Comparison of ENCODE assay signal across 20 mouse cellular contexts in the genomic region with DNA sequence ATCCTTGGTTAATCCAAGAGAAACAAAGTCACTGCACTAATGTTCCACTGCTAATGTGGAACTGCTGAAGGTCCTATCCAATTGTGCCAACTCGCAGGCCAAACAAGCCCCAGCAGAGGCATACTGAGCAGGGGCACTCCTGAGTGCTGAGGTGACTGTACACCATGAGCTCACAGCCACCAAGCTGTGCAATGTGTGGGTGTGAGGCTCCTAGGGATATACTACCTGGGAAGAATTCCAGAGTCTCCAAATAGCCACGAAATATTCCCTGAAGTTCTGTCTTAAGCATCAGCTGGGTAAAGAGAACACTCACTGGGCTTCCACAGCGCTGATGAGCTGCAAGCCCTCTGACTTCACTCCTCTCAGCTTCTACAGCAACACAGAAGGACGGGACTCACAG. TPM values are rescaled to one million over a fixed set of nuclear protein-coding genes. Genes with fewer than 3 reads are reported as not detected.
DNase-seq lines count a peak whose midpoint lies in the region; ATAC-seq and TF ChIP-seq lines count a peak whose summit lies in the region.
"Had no signal": no experiment of that assay in that cellular context is flagged by ENCODE, and none has a peak within 500 bp of the region (broad histone marks: within the 10 kb centered on the region; RNA-seq: fewer than 3 reads in every experiment).

No protein-coding gene starts in this region.

- H3K9ac ChIP-seq in liver, embryonic 15.5 days = no peak overlapping the region
- H3K9ac ChIP-seq in liver, embryonic 16.5 days (ENCODE audit: low read depth, low read length) = no peak overlapping the region; the same call in 1 of the 2 replicates
- H3K9ac ChIP-seq: embryonic facial prominence, embryonic 12.5 days; forebrain, embryonic 13.5 days; forebrain, postnatal 0 days; heart, embryonic 15.5 days; hindbrain, embryonic 14.5 days had no signal

- H3K27me3 ChIP-seq in liver, embryonic 15.5 days = no peaks in the 10 kb centered on the region
- H3K27me3 ChIP-seq in liver, embryonic 16.5 days (ENCODE audit: control insufficient read depth, insufficient read depth, low read depth, low read length) = no peaks in the 10 kb centered on the region
- H3K27me3 ChIP-seq: embryonic facial prominence, embryonic 12.5 days; forebrain, embryonic 13.5 days; heart, embryonic 15.5 days had no signal

- peaks cover 5% of the 10 kb centered on the region for H3K36me3 ChIP-seq in liver, embryonic 15.5 days (replicated peaks)
- peaks cover 4% of the 10 kb centered on the region for H3K36me3 ChIP-seq in liver, embryonic 16.5 days (ENCODE audit: control insufficient read depth, insufficient read depth)
- H3K36me3 ChIP-seq: embryonic facial prominence, embryonic 12.5 days; heart, embryonic 15.5 days had no signal

- no peak for TF ChIP-seq CTCF in layer of hippocampus, adult 2 months (conservative IDR thresholded peaks at IDR 0.05)
- TF ChIP-seq CTCF in cortical plate, adult 2 months (IDR thresholded peaks at IDR 0.05; ENCODE audit: extremely low read depth, insufficient read depth, low read length) = no peak

- TF ChIP-seq POLR2A in cortical plate, adult 2 months (IDR thresholded peaks at IDR 0.05; ENCODE audit: extremely low read depth, insufficient read depth, low read length) = no peak

- H3K4me2 ChIP-seq in liver, embryonic 15.5 days = no peak overlapping the region
- H3K4me2 ChIP-seq in liver, embryonic 16.5 days (ENCODE audit: low read depth, low read length) = no peak overlapping the region
- H3K4me2 ChIP-seq: embryonic facial prominence, embryonic 12.5 days; forebrain, embryonic 13.5 days; heart, embryonic 15.5 days; hindbrain, embryonic 14.5 days had no signal

- H3K9me3 ChIP-seq in liver, embryonic 15.5 days (replicated peaks) = no peaks in the 10 kb centered on the region
- no peaks in the 10 kb centered on the region for H3K9me3 ChIP-seq in liver, embryonic 16.5 days (replicated peaks; ENCODE audit: control insufficient read depth, low read length)
- H3K9me3 ChIP-seq: embryonic facial prominence, embryonic 12.5 days; forebrain, embryonic 13.5 days; heart, embryonic 10.5 days; heart, embryonic 15.5 days; hindbrain, embryonic 10.5 days had no signal

- peaks cover 44% of the 10 kb centered on the region for H3K4me1 ChIP-seq in liver, embryonic 15.5 days (replicated peaks)
- no peaks in the 10 kb centered on the region for H3K4me1 ChIP-seq in cortical plate, adult 2 months (ENCODE audit: control insufficient read depth, insufficient read depth, low read length)
- peaks cover 18% of the 10 kb centered on the region for H3K4me1 ChIP-seq in liver, embryonic 16.5 days (ENCODE audit: control insufficient read depth, low read depth, low read length)

- H3K4me3 ChIP-seq in layer of hippocampus, adult 2 months = no peak overlapping the region
- no peak overlapping the region for H3K4me3 ChIP-seq in liver, embryonic 15.5 days (replicated peaks)
- H3K4me3 ChIP-seq in cortical plate, adult 2 months (ENCODE audit: insufficient read depth, low read length) = no peak overlapping the region
- no peak overlapping the region for H3K4me3 ChIP-seq in liver, embryonic 16.5 days (ENCODE audit: low read depth, low read length)
- H3K4me3 ChIP-seq: embryonic facial prominence, embryonic 12.5 days; forebrain, embryonic 13.5 days; heart, embryonic 10.5 days; heart, embryonic 15.5 days; hindbrain, embryonic 10.5 days had no signal

- DNase-seq in layer of hippocampus, adult 2 months (ENCODE audit: low spot score in 2 of 2) = no peak
- DNase-seq in layer of hippocampus, postnatal 36 days = no peak
- no peak for DNase-seq in liver
- no peak for DNase-seq in kidney, postnatal 36 days
- DNase-seq: adrenal gland, adult 8-10 months; adrenal gland, postnatal 36 days; cerebellum, adult 11 months; cerebellum, adult 8-10 months; cerebellum, postnatal 14 days; forebrain, postnatal 0 days; gastrocnemius, postnatal 14 days had no signal

- peak overlapping the region; percentile 72 for H3K27ac ChIP-seq in layer of hippocampus, adult 2 months
- H3K27ac ChIP-seq in liver, embryonic 15.5 days (replicated peaks) = peak overlapping the region; percentile 41; the same call in 1 of the 2 replicates
- peak overlapping the region; percentile 87 for H3K27ac ChIP-seq in cortical plate, adult 2 months (ENCODE audit: insufficient read depth, low read length)
- H3K27ac ChIP-seq in liver, embryonic 16.5 days (ENCODE audit: low read length) = peak overlapping the region; percentile 26
- H3K27ac ChIP-seq: embryonic facial prominence, embryonic 12.5 days; forebrain, embryonic 13.5 days; heart, embryonic 15.5 days; hindbrain, embryonic 10.5 days; hindbrain, embryonic 14.5 days had no signal

- ATAC-seq in liver, embryonic 15.5 days (ENCODE audit: insufficient read depth) = no peak
- ATAC-seq in liver, embryonic 16.5 days (ENCODE audit: low read depth) = no peak
- ATAC-seq: forebrain, embryonic 13.5 days; forebrain, postnatal 0 days had no signal

- 83% methylated on average over 4 of the region's 4 CpGs for WGBS in liver, embryonic 15.5 days (ENCODE audit: insufficient replicate concordance)
- 81% methylated on average over 4 of the region's 4 CpGs for WGBS in liver, embryonic 16.5 days (ENCODE audit: insufficient replicate concordance)

RNA-seq across cellular contexts. Expression of gene Trim59, which starts 3.1 kb away (rescaled TPM):
- 10 to 100 TPM; 10.7 to 12.9 TPM for total RNA-seq in layer of hippocampus, adult 2 months (2021)
- 10 to 100 TPM; 11.6 to 14.3 TPM for total RNA-seq in layer of hippocampus, postnatal 36 days (2021)
- polyA plus RNA-seq in liver, embryonic 15.5 days (2015; fragmentation: Nextera tagmentation; extraction: Ambion mirVana) = 143 and 145 TPM in 2 replicates
- 10.5 and 13.4 TPM in 2 replicates for polyA plus RNA-seq in cortical plate, adult 2 months (2012; rRNA removed)
- polyA plus RNA-seq in liver, embryonic 16.5 days (2015; fragmentation: Nextera tagmentation; extraction: Ambion mirVana) = 143 and 145 TPM in 2 replicates

RNA-seq across cellular contexts. Expression of gene Smc4, which starts 43.1 kb away (rescaled TPM):
- total RNA-seq in layer of hippocampus, adult 2 months (2021) = 1 to 10 TPM; 6.6 to 7.7 TPM
- 1 to 10 TPM; 6.9 to 7.5 TPM for total RNA-seq in layer of hippocampus, postnatal 36 days (2021)
- 131 and 146 TPM in 2 replicates for polyA plus RNA-seq in liver, embryonic 15.5 days (2015; fragmentation: Nextera tagmentation; extraction: Ambion mirVana)
- 4.3 and 4.5 TPM in 2 replicates for polyA plus RNA-seq in cortical plate, adult 2 months (2012; rRNA removed)
- polyA plus RNA-seq in liver, embryonic 16.5 days (2015; fragmentation: Nextera tagmentation; extraction: Ambion mirVana) = 124 and 131 TPM in 2 replicates

RNA-seq across cellular contexts. Expression of gene Ift80, which starts 43.3 kb away (rescaled TPM):
- 10 to 100 TPM; 25.5 to 27.0 TPM for total RNA-seq in layer of hippocampus, adult 2 months (2021)
- 10 to 100 TPM; 26.0 to 28.4 TPM for total RNA-seq in layer of hippocampus, postnatal 36 days (2021)
- polyA plus RNA-seq in liver, embryonic 15.5 days (2015; fragmentation: Nextera tagmentation; extraction: Ambion mirVana) = 5.6 and 6.0 TPM in 2 replicates
- 17.0 and 21.4 TPM in 2 replicates for polyA plus RNA-seq in cortical plate, adult 2 months (2012; rRNA removed)
- polyA plus RNA-seq in liver, embryonic 16.5 days (2015; fragmentation: Nextera tagmentation; extraction: Ambion mirVana) = 6.6 and 7.4 TPM in 2 replicates

Comparison
In these comparisons a context has a peak if more than half of its experiments do, and no peak if none do; other contexts are left out.
1. H3K27ac ChIP-seq: peak in every context shown above with its lines; median percentile 87 in cortical plate, adult 2 months; 72 in layer of hippocampus, adult 2 months; 41 in liver, embryonic 15.5 days; 26 in liver, embryonic 16.5 days.
2. RNA of gene Smc4, which starts 43.1 kb away (polyA plus RNA-seq): 131 to 146 TPM in liver, embryonic 15.5 days and 124 to 131 TPM in liver, embryonic 16.5 days; 4.3 to 4.5 TPM in cortical plate, adult 2 months; every median in the first group is over 10 times any median in the second.